Mouse (Mus musculus): ENCODE measurements at regions not wholly inside any gene's neighbourhood (a gene's known extent, or its start where the extent isn't known, plus 50 kb on each side); places are given as distances from the start of the nearest gene placed in this dataset.

DNA sequence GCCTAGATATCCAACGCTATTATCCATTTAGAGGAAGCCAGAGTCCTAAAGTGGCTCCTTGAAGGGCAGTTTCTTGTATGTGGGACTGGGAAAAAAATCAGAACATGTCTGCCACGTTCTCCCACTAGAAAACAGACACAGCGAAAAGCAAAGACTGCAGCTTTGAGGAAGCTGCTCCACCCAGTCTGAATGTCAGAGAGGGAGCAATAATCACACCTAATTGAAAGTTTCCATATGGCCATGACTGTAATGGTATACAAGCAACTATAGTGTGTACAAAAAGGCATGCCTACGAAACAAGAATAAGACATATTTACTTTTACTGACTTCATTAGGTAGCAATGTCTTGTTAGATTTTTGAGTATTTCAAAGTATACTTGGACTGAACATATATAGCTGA, 392.7 kb upstream of the Sgcd start:
- no peak for TF ChIP-seq CTCF (IDR thresholded peaks at IDR 0.05; ENCODE audit: insufficient read depth, low read length)
- TF ChIP-seq POLR2A (IDR thresholded peaks at IDR 0.05; ENCODE audit: borderline replicate concordance, extremely low read depth, low read depth, low read length), result no peak
